ENCODE assay signal across 14 mouse cellular contexts in the genomic region with DNA sequence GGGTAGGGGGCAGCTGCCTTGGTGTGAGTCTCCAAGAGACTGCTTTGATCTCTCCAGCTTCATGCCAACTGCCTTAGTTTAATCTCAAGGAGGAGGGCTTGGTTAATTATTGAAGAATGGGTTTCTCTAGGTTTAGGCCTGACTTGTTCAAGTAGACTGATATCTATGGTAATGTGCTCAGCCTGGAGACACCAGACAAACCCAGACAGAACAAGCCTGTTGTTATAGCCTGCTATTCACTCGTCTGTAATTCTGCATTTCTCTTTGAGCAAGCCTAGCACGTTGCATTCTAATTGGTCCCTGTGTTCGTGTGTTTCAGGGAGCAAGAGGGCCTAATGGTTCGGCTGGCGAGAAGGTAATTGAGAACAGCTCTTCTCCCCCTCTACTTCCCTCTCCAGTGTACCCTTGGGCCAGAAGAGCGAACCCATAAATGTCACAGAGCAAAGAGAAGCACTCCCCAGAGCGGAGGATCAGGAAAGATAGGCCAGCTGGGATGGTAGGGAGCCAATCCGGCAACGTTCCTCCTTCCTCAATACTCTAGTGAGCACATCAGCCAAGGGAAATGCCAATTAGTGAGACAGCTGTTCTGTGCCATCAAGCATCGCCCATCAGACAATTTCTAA.
A peak's percentile ranks its signal among the peaks of the same experiment; 100 is the strongest.
DNase-seq lines count a peak whose midpoint lies in the region; ATAC-seq and TF ChIP-seq lines count a peak whose summit lies in the region.
"Had no signal": no experiment of that assay in that cellular context is flagged by ENCODE, and none has a peak within 500 bp of the region (broad histone marks: within the 10 kb centered on the region; RNA-seq: fewer than 3 reads in every experiment).

No protein-coding gene starts in this region.

- TF ChIP-seq CTCF in brain, embryonic 14.5 days (IDR thresholded peaks at IDR 0.05; ENCODE audit: borderline replicate concordance, extremely low read depth, insufficient read depth, insufficient read length): no peak

- H3K36me3 ChIP-seq in forebrain, embryonic 16.5 days (ENCODE audit: control insufficient read depth, insufficient read depth): no peaks in the 10 kb centered on the region
- H3K36me3 ChIP-seq in forebrain, embryonic 15.5 days: no peaks in the 10 kb centered on the region
- no peaks in the 10 kb centered on the region for H3K36me3 ChIP-seq in kidney, embryonic 16.5 days (ENCODE audit: insufficient read depth, low read length)
- H3K36me3 ChIP-seq in midbrain, embryonic 16.5 days (ENCODE audit: control insufficient read depth, insufficient read depth, low read length): no peaks in the 10 kb centered on the region

- H3K4me2 ChIP-seq in forebrain, embryonic 16.5 days (ENCODE audit: low read length): no peak overlapping the region
- no peak overlapping the region for H3K4me2 ChIP-seq in forebrain, embryonic 15.5 days (replicated peaks)
- no peak overlapping the region for H3K4me2 ChIP-seq in kidney, embryonic 16.5 days (replicated peaks; ENCODE audit: low read depth, low read length)
- H3K4me2 ChIP-seq in midbrain, embryonic 16.5 days (ENCODE audit: low read length): no peak overlapping the region
- H3K4me2 ChIP-seq: forebrain, embryonic 13.5 days had no signal

- H3K9ac ChIP-seq in forebrain, embryonic 16.5 days (replicated peaks; ENCODE audit: low read depth, low read length): no peak overlapping the region
- no peak overlapping the region for H3K9ac ChIP-seq in forebrain, embryonic 15.5 days (replicated peaks)
- no peak overlapping the region for H3K9ac ChIP-seq in kidney, embryonic 16.5 days (replicated peaks; ENCODE audit: low read length)
- H3K9ac ChIP-seq in midbrain, embryonic 16.5 days (ENCODE audit: low read depth, low read length): no peak overlapping the region
- H3K9ac ChIP-seq: forebrain, embryonic 13.5 days had no signal

- no peak for DNase-seq in kidney, postnatal 4 days
- DNase-seq in brain, embryonic 14.5 days (ENCODE audit: low read depth): peak; percentile 59
- no peak for DNase-seq in spleen, postnatal 14 days (ENCODE audit: low spot score in 2 of 2)
- DNase-seq: adrenal gland, adult 8-10 months; cerebellum, adult 9-11 months; gastrocnemius, postnatal 10 days; heart, postnatal 36 days; lung, adult 18-20 months had no signal

- no peaks in the 10 kb centered on the region for H3K27me3 ChIP-seq in forebrain, embryonic 16.5 days (replicated peaks; ENCODE audit: control insufficient read depth, insufficient read depth, low read length)
- H3K27me3 ChIP-seq in forebrain, embryonic 15.5 days: no peaks in the 10 kb centered on the region
- H3K27me3 ChIP-seq in kidney, embryonic 16.5 days (ENCODE audit: insufficient read depth, low read length): no peaks in the 10 kb centered on the region
- H3K27me3 ChIP-seq in midbrain, embryonic 16.5 days (ENCODE audit: control insufficient read depth, insufficient read depth, low read depth, low read length): no peaks in the 10 kb centered on the region
- H3K27me3 ChIP-seq: forebrain, embryonic 13.5 days had no signal

- peaks cover 6% of the 10 kb centered on the region; the same call in 1 of the 2 replicates for H3K4me1 ChIP-seq in forebrain, embryonic 16.5 days (replicated peaks; ENCODE audit: control insufficient read depth, insufficient read depth, low read length)
- peaks cover 3% of the 10 kb centered on the region; the same call in 1 of the 2 replicates for H3K4me1 ChIP-seq in forebrain, embryonic 15.5 days
- H3K4me1 ChIP-seq in kidney, embryonic 16.5 days (ENCODE audit: insufficient read depth, low read length): peaks cover 19% of the 10 kb centered on the region; the same call in 1 of the 2 replicates
- no peaks in the 10 kb centered on the region for H3K4me1 ChIP-seq in midbrain, embryonic 16.5 days (ENCODE audit: control insufficient read depth, insufficient read depth, low read length)
- H3K4me1 ChIP-seq: forebrain, embryonic 13.5 days had no signal

- ATAC-seq in forebrain, embryonic 16.5 days: peak; percentile 41; the same call in 1 of the 2 replicates
- ATAC-seq in forebrain, embryonic 15.5 days (replicated peaks): no peak
- peak; percentile 84 for ATAC-seq in kidney, embryonic 16.5 days (ENCODE audit: low FRiP score, low TSS enrichment)
- ATAC-seq in midbrain, embryonic 16.5 days: peak; percentile 76
- no peak for ATAC-seq in erythroblast, adult 5-6 weeks (replicated peaks; ENCODE audit: low FRiP score, poor library complexity, severe bottlenecking)
- ATAC-seq: forebrain, embryonic 13.5 days had no signal

- 32% methylated on average over 10 of the region's 10 CpGs for WGBS in forebrain, embryonic 16.5 days
- WGBS in forebrain, embryonic 15.5 days: 35% methylated on average over 10 of the region's 10 CpGs
- WGBS in kidney, embryonic 16.5 days: 43% methylated on average over 10 of the region's 10 CpGs
- WGBS in midbrain, embryonic 16.5 days: 55% methylated on average over 10 of the region's 10 CpGs

- no peak overlapping the region for H3K4me3 ChIP-seq in forebrain, embryonic 16.5 days (replicated peaks; ENCODE audit: low read length)
- H3K4me3 ChIP-seq in forebrain, embryonic 15.5 days: no peak overlapping the region
- no peak overlapping the region for H3K4me3 ChIP-seq in kidney, embryonic 16.5 days (ENCODE audit: low read length)
- no peak overlapping the region for H3K4me3 ChIP-seq in midbrain, embryonic 16.5 days (ENCODE audit: low read depth, low read length)
- H3K4me3 ChIP-seq: forebrain, embryonic 13.5 days had no signal

- no peak for TF ChIP-seq POLR2A in brain, embryonic 14.5 days (IDR thresholded peaks at IDR 0.05; ENCODE audit: borderline replicate concordance, extremely low read depth, insufficient read depth, insufficient read length, poor library complexity, severe bottlenecking)

- H3K9me3 ChIP-seq in forebrain, embryonic 16.5 days (ENCODE audit: control insufficient read depth, low read length): no peaks in the 10 kb centered on the region
- H3K9me3 ChIP-seq in forebrain, embryonic 15.5 days: no peaks in the 10 kb centered on the region
- H3K9me3 ChIP-seq in kidney, embryonic 16.5 days (ENCODE audit: low read length): no peaks in the 10 kb centered on the region
- no peaks in the 10 kb centered on the region for H3K9me3 ChIP-seq in midbrain, embryonic 16.5 days (replicated peaks; ENCODE audit: control insufficient read depth, low read length, poor library complexity, severe bottlenecking)
- H3K9me3 ChIP-seq: forebrain, embryonic 13.5 days had no signal

- H3K27ac ChIP-seq in forebrain, embryonic 16.5 days (ENCODE audit: low read length): no peak overlapping the region
- H3K27ac ChIP-seq in forebrain, embryonic 15.5 days (replicated peaks): no peak overlapping the region
- peak overlapping the region; percentile 63 for H3K27ac ChIP-seq in kidney, embryonic 16.5 days (ENCODE audit: low read length)
- H3K27ac ChIP-seq in midbrain, embryonic 16.5 days (ENCODE audit: low read length): no peak overlapping the region
- H3K27ac ChIP-seq: forebrain, embryonic 13.5 days had no signal

Comparison
In these comparisons a context has a peak if more than half of its experiments do, and no peak if none do; other contexts are left out.
1. ATAC-seq: peak in forebrain, embryonic 16.5 days (single experiment), kidney, embryonic 16.5 days (single experiment) and midbrain, embryonic 16.5 days (single experiment); none in forebrain, embryonic 15.5 days (single experiment) and erythroblast, adult 5-6 weeks (single experiment).